Mouse (Mus musculus): ENCODE results near the gene Pik3c2g.

Gene Pik3c2g

DNA sequence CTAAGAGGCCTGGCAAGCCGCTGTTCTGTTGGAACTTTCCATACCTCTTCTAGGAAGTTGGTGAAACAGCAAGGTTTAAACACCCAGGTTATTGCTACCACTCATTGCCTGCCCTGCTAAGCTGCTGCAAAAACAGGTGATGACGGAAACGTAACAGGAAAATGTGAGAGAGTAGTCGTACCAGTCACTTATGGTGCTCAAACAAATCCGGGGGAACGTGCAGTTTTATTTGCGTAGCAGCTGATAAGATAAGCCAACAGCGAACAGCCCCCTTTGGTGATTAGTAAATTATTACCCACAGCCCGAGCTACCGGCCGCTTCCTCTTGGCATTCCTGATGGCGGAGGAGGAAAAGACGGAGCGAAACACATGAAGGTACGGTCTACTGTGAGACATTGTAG lies at the start of gene Pik3c2g:
TSS of gene Pik3c2g (plus strand) at position 330 of the 400 bp plus-strand sequence.
- DNase-seq (ENCODE audit: low spot score): no peak

DNA sequence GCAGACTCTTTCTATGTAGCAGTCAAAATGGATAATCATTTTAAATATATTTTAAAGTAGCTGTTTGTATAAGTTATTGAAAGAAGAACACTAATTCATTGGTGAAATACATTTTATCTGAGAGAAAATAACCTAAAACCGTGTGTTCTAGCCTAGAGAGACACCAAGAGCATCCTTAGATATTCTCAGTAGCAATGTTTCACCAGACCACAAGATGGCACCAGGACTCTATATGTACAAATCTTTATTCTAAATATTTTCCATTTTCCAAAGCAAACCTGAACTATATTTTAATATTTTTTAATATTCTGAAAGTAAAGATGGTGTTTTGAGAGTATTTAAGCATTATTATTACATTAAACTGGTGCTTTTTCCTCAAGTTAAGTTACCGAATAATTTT lies 48.6 kb upstream of the Pik3c2g start:
- DNase-seq (ENCODE audit: low spot score): no peak

GRCm38 (mm10) chr6:139555537-139556179 lies 31.4 kb upstream of the Pik3c2g start:
- no peak for DNase-seq (ENCODE audit: low spot score)

GRCm38 (mm10) chr6:139569211-139569610 lies 17.8 kb upstream of the Pik3c2g start:
- no peak for DNase-seq (ENCODE audit: low spot score)

DNA sequence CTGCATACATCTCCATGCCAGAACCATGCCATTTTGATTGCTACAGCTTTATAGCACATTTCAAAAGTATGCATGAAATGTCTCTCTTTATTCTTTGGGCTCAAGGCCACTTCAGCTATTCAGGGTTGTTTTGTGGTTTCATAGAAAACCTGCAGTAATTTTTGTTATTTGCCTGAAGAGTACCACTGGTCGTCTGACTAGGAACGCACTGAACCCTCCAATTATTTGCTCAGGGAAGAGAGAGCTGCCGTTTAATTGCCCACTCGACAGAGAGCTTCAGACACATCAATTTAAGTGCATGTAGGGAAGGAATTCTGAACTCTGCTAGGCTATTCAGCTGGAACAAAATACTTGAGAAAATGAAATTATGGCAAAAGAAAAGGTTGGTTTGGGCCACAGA lies 11.2 kb upstream of the Pik3c2g start:
- DNase-seq (ENCODE audit: low spot score): no peak

DNA sequence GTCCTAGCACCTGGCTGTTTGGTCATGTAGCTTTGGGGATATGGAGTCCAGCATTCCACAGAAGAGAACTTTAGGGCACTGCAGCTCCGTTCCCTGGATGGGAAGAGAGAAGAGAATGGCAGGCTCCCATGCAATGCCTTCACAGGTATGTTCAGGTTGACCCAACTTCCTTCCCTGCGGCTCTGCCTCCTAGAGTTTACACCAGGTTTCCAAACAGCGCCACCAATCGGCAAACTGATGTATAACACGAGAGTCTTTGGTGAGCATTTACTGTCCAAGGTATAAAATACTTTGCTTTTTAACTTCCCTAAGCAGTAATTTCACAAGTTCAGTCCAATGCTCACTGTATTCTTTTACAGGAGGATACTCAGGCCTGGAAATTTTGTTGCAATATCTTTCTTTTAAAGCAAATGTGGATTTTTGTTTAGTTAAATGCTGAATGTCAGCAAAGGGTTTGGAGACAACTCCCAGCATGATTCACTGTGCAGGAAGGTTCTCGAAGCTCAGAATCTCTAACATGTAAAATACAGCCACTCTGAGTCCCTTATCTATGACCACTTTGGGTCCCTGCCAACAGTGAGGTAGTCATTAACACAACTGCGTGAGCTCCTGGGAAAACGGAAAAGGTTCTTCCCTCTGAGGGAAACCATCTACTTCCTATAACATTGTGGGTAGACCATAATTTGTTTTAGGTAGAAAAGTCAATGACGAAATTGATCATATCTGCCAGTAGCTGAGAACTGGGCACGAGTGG lies 10.6 kb upstream of the Pik3c2g start:
- DNase-seq (ENCODE audit: low spot score): no peak

GRCm38 (mm10) chr6:139577026-139577861 lies 9.8 kb upstream of the Pik3c2g start:
- no peak for DNase-seq (ENCODE audit: low spot score)

DNA sequence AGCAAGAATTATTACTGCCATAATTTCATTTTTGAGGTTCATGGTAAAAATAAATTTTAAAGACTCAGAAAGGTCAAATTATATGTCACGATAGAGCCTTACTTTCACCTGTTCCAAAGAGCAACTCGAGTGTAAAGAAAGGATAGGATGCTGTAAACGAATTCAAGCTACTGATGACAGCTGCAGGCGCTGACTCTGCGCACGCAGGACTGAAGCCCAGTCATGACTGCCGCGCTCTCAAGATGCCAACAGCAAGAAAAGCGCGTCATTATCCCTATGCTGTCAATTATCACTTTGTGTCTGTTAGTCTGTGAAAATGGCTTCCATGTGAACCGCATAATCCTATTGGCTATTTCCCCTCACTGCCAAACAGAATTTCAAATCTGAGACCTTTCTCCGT lies 457 bp downstream of the Pik3c2g start:
- no peak for DNase-seq (ENCODE audit: low spot score)

- no peak for DNase-seq (ENCODE audit: low spot score)
These were observed 1.4 kb downstream of the Pik3c2g start for GRCm38 (mm10) chr6:139588409-139588808.

GRCm38 (mm10) chr6:139589291-139589690 lies 2.3 kb downstream of the Pik3c2g start:
- DNase-seq (ENCODE audit: low spot score): no peak

- DNase-seq (ENCODE audit: low spot score): no peak
These were observed 2.8 kb downstream of the Pik3c2g start for GRCm38 (mm10) chr6:139589854-139590253.

GRCm38 (mm10) chr6:139592081-139592480 lies 5.1 kb downstream of the Pik3c2g start:
- no peak for DNase-seq (ENCODE audit: low spot score)

DNA sequence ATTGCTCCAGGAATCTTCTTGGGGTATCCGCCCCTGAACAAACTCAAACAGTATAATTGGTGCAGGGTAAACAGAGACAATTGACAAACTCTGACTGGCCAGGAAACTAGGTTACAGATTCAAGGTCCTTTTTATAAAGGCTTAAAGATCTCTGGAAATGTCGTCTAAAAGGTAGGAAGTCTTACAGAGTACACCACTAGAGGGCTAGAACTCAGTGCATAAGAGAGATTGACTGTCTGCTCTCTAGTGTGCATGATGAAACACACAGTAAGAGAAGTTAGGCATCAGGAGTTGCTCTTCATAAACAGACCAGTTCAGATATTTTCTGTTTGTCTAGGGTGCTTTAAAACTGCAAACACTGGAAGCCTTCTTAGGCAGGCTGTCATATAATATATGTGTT lies 9.4 kb downstream of the Pik3c2g start:
- no peak for DNase-seq (ENCODE audit: low spot score)

DNA sequence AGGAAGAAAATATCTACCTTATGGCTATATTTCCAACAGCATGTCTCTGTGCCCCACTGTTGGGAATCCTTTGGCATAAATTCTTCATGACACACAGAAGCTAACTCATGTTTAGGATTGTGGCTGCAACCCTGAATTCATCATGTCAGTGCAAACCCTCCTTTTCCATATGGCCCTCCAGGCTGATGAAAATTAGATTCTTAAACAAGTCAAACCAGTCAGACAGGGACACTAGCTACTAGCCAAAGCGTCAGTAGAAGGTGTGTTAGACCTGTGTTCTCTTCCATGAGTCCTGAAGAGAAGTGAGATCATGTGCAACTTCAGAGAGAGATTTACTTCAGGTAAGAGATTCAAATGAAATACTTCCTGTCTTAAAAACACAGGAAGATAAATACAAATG lies 12.2 kb downstream of the Pik3c2g start:
- no peak for DNase-seq (ENCODE audit: low spot score)

GRCm38 (mm10) chr6:139618774-139619173 lies 31.8 kb downstream of the Pik3c2g start:
- DNase-seq (ENCODE audit: low spot score): no peak

GRCm38 (mm10) chr6:139624756-139625155 lies 37.7 kb downstream of the Pik3c2g start:
- no peak for DNase-seq (ENCODE audit: low spot score)

- no peak for DNase-seq (ENCODE audit: low spot score)
These were observed 47.5 kb downstream of the Pik3c2g start for GRCm38 (mm10) chr6:139634561-139634960.

DNA sequence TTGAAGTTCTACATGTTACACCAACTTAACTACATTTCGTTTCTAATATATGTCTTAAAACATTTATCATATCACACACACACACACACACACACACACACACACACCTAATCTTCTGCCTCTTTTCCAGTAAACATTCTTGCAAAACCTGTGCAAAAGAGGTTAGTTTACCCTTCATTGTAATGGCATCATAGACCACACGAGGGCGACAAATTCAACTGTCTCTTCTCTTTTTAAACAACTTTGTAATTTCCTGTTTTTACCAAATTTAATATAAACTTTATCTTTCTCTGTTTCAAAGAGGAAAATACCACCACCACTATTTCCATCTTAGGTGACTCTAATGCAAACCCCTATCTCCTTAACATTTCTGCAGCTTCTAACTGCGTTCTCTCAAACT lies 68.4 kb downstream of the Pik3c2g start:
- DNase-seq (ENCODE audit: low spot score): no peak

GRCm38 (mm10) chr6:139662462-139662861 lies 75.4 kb downstream of the Pik3c2g start:
- no peak for DNase-seq (ENCODE audit: low spot score)

DNA sequence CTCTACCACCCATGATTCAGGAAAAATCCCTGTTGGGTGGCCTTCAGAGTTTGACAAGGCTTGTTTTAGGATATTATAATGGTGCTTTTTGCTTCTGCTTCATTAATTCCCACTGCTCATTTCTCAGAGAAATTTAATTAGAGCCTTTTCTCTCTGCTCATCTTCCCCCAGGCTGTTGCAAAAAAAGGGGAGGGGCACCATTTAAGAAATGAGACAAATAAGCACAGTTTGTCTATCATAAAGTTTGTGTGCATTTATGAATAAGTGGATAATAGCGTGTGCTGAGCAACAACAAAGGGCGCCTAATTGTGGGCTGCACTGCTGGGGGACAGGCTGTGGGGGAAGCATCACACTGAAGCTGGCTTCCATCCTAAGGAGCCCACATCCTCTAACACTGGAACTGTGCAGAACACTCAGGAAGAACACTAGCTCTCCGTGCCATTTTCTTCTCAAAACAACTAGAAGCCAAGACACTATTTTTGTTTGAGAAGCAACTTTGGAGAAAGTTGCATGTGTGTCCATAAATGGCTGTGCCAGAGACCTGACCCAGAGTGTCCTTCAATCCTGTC lies 131.5 kb downstream of the Pik3c2g start:
- no peak for DNase-seq (ENCODE audit: low spot score)

DNA sequence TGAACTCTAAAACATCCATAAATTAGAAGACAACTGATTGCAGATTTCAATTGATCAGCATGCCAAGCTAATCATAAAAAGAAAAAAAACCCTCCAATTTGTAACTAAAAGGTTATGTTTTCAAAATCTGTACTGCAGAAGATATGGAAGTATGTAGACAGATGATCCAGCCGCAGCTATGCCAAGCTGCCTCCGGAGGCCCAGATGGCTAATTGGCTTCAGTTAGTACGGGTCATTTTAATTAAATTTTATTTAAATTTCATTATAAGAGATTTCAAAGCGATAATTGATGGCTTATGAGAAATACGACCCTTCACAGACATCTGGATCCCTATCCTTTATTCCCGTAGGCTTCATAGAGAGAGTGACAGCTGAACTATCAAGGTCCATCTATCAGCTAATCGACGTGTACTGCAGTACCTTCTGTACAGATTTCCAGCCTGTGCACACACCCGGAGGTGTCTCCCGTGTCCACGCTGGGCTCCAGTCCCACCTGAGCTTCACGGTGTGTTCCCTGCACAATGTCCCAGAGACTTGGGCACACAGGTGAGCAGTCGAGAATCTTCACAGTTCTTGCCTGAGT lies 132.7 kb downstream of the Pik3c2g start:
- DNase-seq (ENCODE audit: low spot score): no peak
